Mouse (Mus musculus) ES-E14 (cell line): ENCODE results near the gene Aen.

Source experiments
- CHD2 ChIP-seq: IDR thresholded peaks from 2 replicates; pipeline ENCODE4 v1.6.1; 2014; ENCODE audit warnings: mild to moderate bottlenecking, low read depth, low read length, inconsistent platforms
- HCFC1 ChIP-seq: IDR thresholded peaks from 2 replicates; pipeline ENCODE4 v1.6.1; 2012; ENCODE audit warnings: low read length, inconsistent platforms, borderline replicate concordance; ENCODE audit not compliant: insufficient read depth
- MAFK ChIP-seq: IDR thresholded peaks from 2 replicates; pipeline ENCODE4 v1.6.1; 2014; ENCODE audit warnings: mild to moderate bottlenecking, low read depth, low read length, inconsistent platforms; ENCODE audit not compliant: insufficient read depth
- ZNF384 ChIP-seq: IDR thresholded peaks from 2 replicates; pipeline ENCODE4 v1.6.1; 2012; ENCODE audit warnings: low read depth, low read length, inconsistent platforms

GRCm38 (mm10) chr7:78863796-78864445 lies 31.7 kb upstream of the Aen start:
- no peak for TF ChIP-seq CHD2
- no peak for TF ChIP-seq HCFC1
- no peak for TF ChIP-seq ZNF384
- TF ChIP-seq MAFK = no peak
